Mouse (Mus musculus): Measurements from ENCODE around the gene Srebf1.
A peak's percentile ranks its signal among the peaks of the same experiment; 100 is the strongest.

The Srebf1 gene

DNA sequence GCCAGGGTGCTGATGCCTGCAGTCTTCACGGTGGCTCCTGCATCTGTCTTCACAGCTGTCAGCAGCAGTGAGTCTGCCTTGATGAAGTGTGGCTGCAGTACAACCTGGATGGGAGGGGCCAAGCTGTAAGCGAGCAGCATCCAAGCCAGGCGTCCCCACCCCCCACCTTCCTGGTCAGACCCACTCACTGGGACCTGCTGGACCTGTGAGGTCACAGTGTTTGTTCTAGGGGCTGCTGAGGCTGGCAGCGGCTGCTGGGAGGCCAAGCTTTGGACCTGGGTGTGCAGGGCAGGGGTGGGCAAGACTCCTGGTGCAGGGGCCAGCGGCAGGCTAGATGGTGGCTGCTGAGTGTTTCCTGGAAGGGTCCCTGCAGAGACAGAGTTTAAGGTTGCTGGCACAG lies 16.2 kb downstream of the Srebf1 start:
- no peak for DNase-seq (ENCODE audit: low spot score)

DNA sequence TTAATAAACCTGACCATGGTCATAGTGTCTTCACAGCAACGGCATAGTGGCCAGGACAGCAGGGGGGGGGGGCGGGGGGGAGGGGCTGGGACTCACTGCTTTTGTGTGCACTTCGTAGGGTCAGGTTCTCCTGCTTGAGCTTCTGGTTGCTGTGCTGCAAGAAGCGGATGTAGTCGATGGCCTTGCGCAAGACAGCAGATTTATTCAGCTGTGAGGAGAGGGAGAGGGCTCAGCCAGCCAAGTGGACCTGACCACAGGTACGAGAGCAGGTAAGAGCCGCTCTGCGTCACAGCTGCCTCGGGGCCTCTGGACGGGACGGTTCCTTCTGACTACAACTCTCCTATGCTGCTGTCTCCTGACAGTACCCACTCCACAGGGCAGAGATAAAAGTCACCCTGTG lies 17.4 kb downstream of the Srebf1 start:
- no peak for DNase-seq (ENCODE audit: low spot score)

- DNase-seq (ENCODE audit: low spot score), result no peak
Measured at GRCm38 (mm10) chr11:60202710-60203638, 19.4 kb downstream of the Srebf1 start.

DNA sequence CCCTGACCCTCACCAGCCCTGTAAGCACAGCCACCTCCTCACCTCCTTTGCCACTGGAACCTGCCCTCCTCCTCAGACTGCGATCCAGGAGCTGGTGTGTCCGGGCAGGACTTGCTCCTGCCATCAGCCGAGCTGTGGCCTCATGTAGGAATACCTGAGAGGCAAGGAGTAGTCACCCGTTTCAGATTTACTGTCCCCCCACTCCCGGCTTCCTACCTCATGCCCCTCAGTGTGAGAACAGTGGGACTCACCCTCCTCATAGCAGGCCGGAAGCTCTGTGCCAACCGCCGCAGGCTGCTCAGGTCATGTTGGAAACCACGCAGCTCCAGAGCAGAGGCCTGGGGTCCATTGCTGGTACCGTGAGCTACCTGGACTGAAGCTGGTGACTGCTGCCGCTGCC lies 22.0 kb downstream of the Srebf1 start:
- no peak for DNase-seq (ENCODE audit: low spot score)

- DNase-seq (ENCODE audit: low spot score), result peak; percentile 65
Measured at GRCm38 (mm10) chr11:60199702-60200184, 22.6 kb downstream of the Srebf1 start.

DNA sequence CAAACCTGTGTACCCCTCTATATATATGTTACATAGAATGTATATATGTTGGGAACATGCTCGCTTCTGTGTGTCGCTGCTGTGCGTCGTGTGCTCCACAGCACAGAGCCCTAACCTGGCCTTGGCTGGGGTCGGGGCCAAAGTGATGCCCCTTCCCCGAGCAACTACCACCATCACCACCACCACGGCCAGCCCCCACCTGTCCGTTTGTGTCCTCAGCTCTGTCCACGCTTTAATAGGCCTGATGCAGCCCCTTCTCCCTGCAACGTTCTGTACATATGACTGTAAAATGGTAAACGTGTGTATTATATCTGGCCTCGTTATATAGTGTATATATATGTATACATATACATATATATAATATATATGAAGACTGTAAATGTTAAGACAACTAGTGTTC lies 23.7 kb downstream of the Srebf1 start:
- no peak for DNase-seq (ENCODE audit: low spot score)

DNA sequence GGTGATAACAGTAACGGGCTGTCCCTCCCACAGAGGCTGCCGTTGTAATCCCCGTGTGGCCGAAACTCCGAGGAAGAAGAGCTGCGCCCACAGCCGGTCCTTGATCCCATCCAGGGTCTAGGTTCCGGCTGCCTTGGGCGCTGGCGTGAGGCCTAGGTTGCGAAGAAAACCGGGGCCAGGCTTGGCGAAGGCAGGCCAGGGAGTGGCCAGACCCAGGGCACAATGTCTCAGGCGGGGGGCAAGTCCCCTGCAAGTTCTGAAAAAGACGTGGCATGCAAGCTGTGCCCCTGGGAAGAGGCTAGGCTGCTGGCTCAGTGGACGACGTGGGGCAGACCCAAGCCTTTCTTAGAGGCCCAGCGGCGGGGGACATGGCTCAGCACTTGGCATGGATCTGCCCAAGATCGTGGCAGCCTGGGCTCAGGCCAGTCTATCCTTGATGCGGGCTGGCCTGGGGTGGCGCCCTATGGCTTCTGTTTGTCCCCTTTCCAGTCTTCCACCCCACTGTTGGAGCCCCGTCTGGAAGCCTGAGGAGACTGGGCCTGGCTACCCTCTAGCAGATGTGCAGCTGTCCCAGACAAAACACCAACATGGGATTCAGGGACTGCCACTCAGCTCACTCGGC lies 24.3 kb downstream of the Srebf1 start:
- DNase-seq (ENCODE audit: low spot score), result peak; percentile 33

- no peak for DNase-seq (ENCODE audit: low spot score)
Measured at GRCm38 (mm10) chr11:60196344-60196743, 26.0 kb downstream of the Srebf1 start.

DNA sequence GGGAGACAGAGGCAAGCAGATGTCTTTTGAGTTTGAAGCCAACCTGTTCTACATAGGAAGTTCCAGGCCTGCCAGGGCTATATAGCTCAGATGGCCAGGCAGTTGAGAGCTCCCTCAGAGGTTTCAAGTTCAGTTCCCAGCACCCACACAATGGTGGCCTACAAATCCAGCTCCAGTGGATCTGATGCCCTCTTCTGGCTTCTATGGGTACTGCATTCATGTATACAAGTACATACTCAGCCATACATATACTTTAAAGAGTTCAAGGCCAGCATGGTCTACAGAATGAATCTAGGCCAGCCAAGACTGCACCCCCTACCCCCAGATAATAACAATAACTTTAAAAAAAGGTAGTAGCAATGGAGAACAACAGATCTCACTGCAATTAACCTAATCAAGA lies 27.3 kb downstream of the Srebf1 start:
- no peak for DNase-seq (ENCODE audit: low spot score)

GRCm38 (mm10) chr11:60193556-60193955 lies 28.8 kb downstream of the Srebf1 start:
- DNase-seq (ENCODE audit: low spot score), result no peak

DNA sequence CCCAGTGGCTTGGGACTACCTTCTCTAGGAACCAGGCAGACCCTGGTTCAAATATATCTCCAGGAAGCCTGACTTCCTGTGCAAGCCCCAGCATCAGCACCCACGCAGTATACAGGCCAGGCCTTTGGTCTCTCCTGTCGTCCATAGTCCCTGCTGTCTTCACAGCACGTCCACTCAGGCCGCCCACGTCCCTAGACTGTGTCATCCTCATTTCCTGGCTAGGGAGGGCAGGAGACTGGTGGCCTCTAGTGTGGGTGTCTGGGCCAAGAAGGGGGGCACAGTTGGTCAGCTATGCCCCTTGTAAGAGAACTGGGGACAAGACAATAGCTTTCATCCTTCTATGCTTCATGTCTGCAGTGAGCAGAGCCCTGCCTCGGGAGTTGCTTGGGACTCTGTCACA lies 29.8 kb downstream of the Srebf1 start:
- no peak for DNase-seq (ENCODE audit: low spot score)

GRCm38 (mm10) chr11:60190055-60190641 lies 32.2 kb downstream of the Srebf1 start:
- DNase-seq (ENCODE audit: low spot score), result no peak

GRCm38 (mm10) chr11:60189501-60190040 lies 32.8 kb downstream of the Srebf1 start:
- DNase-seq (ENCODE audit: low spot score), result peak; percentile 37

DNA sequence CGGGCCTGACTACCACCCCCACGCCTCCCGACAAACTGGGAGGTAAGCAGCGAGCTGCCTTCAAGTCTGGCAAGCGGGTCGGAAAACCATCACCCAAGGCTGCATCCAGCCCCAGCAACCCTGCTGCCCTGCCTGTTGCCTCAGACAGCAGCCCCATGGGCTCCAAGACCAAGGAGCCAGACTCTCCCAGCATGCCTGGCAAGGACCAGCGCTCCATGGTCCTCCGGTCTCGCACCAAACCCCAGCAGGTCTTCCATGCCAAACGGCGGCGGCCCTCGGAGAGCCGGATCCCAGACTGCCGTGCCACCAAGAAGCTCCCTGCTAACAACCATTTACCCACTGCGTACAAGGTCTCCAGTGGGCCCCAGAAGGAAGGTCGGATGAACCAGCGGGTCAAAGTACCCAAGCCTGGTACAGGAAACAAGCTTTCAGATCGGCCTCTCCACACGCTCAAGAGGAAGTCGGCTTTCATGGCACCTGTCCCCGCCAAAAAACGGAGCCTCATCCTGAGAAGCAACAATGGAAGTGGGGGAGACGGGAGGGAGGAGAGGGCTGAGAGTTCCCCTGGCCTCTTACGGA lies 34.0 kb downstream of the Srebf1 start:
- DNase-seq (ENCODE audit: low spot score), result no peak

- DNase-seq (ENCODE audit: low spot score), result no peak
Measured at GRCm38 (mm10) chr11:60187070-60187469, 35.3 kb downstream of the Srebf1 start.

DNA sequence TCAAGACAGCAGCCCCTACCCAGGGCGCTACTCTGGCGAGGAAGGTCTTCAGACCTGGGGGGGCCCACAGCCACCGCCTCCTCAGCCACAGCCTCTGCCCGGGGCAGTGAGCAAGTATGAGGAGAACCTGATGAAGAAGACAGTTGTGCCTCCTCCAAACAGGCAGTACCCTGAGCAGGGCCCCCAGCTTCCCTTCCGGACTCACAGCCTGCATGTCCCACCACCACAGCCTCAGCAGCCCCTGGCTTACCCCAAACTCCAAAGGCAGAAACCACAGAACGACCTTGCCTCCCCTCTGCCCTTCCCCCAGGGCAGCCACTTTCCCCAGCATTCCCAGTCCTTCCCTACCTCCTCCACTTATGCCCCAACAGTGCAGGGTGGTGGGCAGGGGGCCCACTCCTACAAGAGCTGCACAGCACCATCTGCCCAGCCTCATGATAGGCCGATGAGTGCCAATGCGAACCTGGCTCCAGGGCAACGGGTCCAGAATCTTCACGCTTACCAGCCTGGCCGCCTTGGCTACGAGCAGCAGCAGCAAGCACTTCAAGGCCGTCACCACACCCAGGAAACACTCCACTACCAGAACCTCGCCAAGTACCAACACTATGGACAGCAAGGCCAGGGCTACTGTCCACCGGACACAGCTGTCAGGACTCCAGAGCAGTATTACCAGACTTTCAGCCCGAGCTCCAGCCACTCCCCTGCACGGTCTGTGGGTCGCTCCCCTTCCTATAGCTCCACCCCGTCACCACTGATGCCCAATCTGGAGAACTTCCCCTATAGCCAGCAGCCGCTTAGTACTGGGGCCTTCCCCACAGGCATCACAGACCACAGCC lies 36.8 kb downstream of the Srebf1 start:
- DNase-seq (ENCODE audit: low spot score), result peak; percentile 51

- no peak for DNase-seq (ENCODE audit: low spot score)
Measured at GRCm38 (mm10) chr11:60184346-60185325, 37.7 kb downstream of the Srebf1 start.

DNA sequence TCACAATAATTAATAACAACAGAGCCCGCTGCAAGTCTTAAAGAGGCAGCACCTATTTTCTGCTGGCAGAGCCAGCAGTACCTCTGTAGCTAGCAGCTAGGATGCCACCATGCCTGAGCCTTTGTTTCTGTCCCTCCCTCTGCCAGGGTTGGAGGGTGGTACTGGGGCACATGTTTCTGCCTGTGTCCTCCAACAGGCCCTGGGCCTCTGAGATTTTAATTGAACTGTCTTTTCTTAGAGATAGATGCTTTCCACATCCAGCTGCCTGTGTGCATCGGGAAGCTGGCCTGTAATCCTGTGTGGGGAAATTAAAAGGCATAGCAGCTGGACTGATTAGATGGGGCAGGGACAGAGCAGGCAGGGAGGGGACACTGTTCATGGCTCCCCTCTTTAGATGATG lies 39.6 kb downstream of the Srebf1 start:
- DNase-seq (ENCODE audit: low spot score), result no peak

- DNase-seq (ENCODE audit: low spot score), result peak; percentile 40
Measured at GRCm38 (mm10) chr11:60182116-60182670, 40.2 kb downstream of the Srebf1 start.

DNA sequence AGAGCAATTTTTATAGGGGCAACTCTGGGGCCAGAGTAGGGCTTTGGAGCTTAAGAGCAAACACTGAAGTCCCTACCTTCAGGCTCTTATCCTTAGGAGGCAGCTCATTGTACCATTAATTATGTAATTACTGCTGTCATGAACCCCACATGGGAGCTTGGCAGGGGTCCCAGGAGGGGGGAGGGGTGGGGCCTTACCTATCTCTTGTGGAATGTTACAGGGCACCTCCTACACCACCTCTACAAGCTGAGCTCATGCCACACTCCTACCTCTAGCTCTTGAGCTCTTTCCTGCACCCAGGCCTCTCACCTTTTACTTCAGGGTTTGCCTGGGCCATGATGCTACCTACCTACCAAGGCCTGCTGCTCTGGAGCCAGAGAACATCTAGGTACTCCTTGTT lies 43.9 kb downstream of the Srebf1 start:
- DNase-seq (ENCODE audit: low spot score), result peak; percentile 43

Measured in ovary, adult 18-20 months (tissue).